Mouse (Mus musculus) small intestine, adult 2 months (tissue): ENCODE results near the gene Krt73. TPM values are rescaled to one million over a fixed set of nuclear protein-coding genes. Genes with fewer than 3 reads are reported as not detected.

Experiments
- H3K27ac ChIP-seq: fragments of 200-500 bp; 2 replicates; pipeline ENCODE4 v1.5.1; 2012; ENCODE audit warnings: low read depth, low read length, control low read depth, inconsistent platforms; ENCODE audit not compliant: insufficient read depth
- H3K27me3 ChIP-seq: fragments of 200-500 bp; 2 replicates; pipeline ENCODE4 v1.6.1; 2012; ENCODE audit warnings: mild to moderate bottlenecking, moderate library complexity, low read length, inconsistent platforms; ENCODE audit not compliant: control insufficient read depth, insufficient read depth
- H3K36me3 ChIP-seq: fragments of 200-500 bp; 2 replicates; pipeline ENCODE4 v1.6.1; 2012; ENCODE audit warnings: mild to moderate bottlenecking, low read length, control low read depth, inconsistent platforms; ENCODE audit not compliant: control insufficient read depth, insufficient read depth
- H3K4me1 ChIP-seq: fragments of 200-500 bp; 2 replicates; pipeline ENCODE4 v1.6.1; 2012; ENCODE audit warnings: low read length, inconsistent platforms, mixed read lengths; ENCODE audit not compliant: control insufficient read depth, insufficient read depth, insufficient read length
- H3K4me3 ChIP-seq: fragments of 200-500 bp; 2 replicates; pipeline ENCODE4 v1.5.1; 2012; ENCODE audit warnings: low read depth, mild to moderate bottlenecking, control low read depth, inconsistent platforms, low read length, moderate library complexity
- CTCF ChIP-seq: fragments of 200-500 bp; IDR thresholded peaks from 2 replicates; pipeline ENCODE4 v1.5.1; 2012; ENCODE audit warnings: low read depth, mild to moderate bottlenecking, control low read depth, inconsistent platforms, low read length, moderate library complexity, mixed read lengths; ENCODE audit not compliant: insufficient replicate concordance, insufficient read length; ENCODE audit errors: extremely low read depth
- POLR2A ChIP-seq: fragments of 200-500 bp; IDR thresholded peaks from 2 replicates; pipeline ENCODE4 v1.6.1; 2012; ENCODE audit warnings: low read depth, mild to moderate bottlenecking, control low read depth, inconsistent platforms, low read length, moderate library complexity
- WGBS: fragments of 180-500 bp; shearing (Covaris S2); methylation state at CpG from one replicate; pipeline ENCODE4 v1.1.7; 2018; 5-methylcytosine and 5-hydroxymethylcytosine counted together
- polyA plus RNA-seq: library from polyadenylated mRNA; depleted of rRNA; stranded (reverse); fragments of >200 nt; gene quantifications from 2 replicates; pipeline ENCODE4 v1.2.3, GENCODE M21; 2012; rRNA removed

The Krt73 gene
- polyA plus RNA-seq, 1 experiment: not detected

GRCm38 (mm10) chr15:101772080-101772710, 30.0 kb downstream of the Krt73 start:
- H3K36me3 ChIP-seq: no peaks in the 10 kb centered on the region
- H3K4me1 ChIP-seq: no peaks in the 10 kb centered on the region
- no peak overlapping the region for H3K27ac ChIP-seq
- peak; percentile 25; the same call in 1 of the 2 replicates for TF ChIP-seq CTCF
- no peak for TF ChIP-seq POLR2A
- H3K27me3 ChIP-seq: 0 out of 2 replicates have a peak, but pooled peaks cover 4% of the 10 kb centered on the region
- 59% methylated on average over 5 of the region's 5 CpGs for WGBS
- H3K4me3 ChIP-seq: no peak overlapping the region

GRCm38 (mm10) chr15:101770226-101770625, 31.9 kb downstream of the Krt73 start:
- H3K4me1 ChIP-seq: no peaks in the 10 kb centered on the region
- H3K36me3 ChIP-seq: no peaks in the 10 kb centered on the region
- no peak overlapping the region for H3K27ac ChIP-seq
- H3K4me3 ChIP-seq: no peak overlapping the region
- WGBS: 33% methylated on average over 8 of the region's 8 CpGs
- TF ChIP-seq CTCF (no peak), POLR2A (no peak)
- H3K27me3 ChIP-seq: 0 out of 2 replicates have a peak, but pooled peaks cover 4% of the 10 kb centered on the region

Other genes with a start within 250 kb of the Krt73 start
- gene Krt90, start 239.4 kb downstream of the Krt73 start, polyA plus RNA-seq: 0.05 TPM in 1 of 2 replicates, not detected in the other
- not detected in 2 replicates for gene Krt75, start 228.4 kb downstream of the Krt73 start, polyA plus RNA-seq
- gene Gm5414, start 174.2 kb downstream of the Krt73 start, polyA plus RNA-seq: not detected in 2 replicates
- gene Gm5478, start 155.0 kb downstream of the Krt73 start, polyA plus RNA-seq: not detected in 2 replicates
- 0.08 TPM in 1 of 2 replicates, not detected in the other for gene Krt6b, start 122.1 kb downstream of the Krt73 start, polyA plus RNA-seq
- gene Krt6a, start 108.0 kb downstream of the Krt73 start, polyA plus RNA-seq: not detected in 2 replicates
- 0.15 and 0.43 TPM in 2 replicates for gene Krt5, start 89.4 kb downstream of the Krt73 start, polyA plus RNA-seq
- gene Krt71, start 59.2 kb downstream of the Krt73 start, polyA plus RNA-seq: not detected in 2 replicates
- gene Krt72, start 15.9 kb downstream of the Krt73 start, polyA plus RNA-seq: not detected in 2 replicates
- not detected in 2 replicates for gene Krt2, start 15.8 kb upstream of the Krt73 start, polyA plus RNA-seq
- gene Krt1, start 48.4 kb upstream of the Krt73 start, polyA plus RNA-seq: 0.09 TPM in 1 of 2 replicates, not detected in the other
- gene Krt77, start 67.4 kb upstream of the Krt73 start, polyA plus RNA-seq: not detected in 2 replicates
- not detected in 2 replicates for gene Krt76, start 90.6 kb upstream of the Krt73 start, polyA plus RNA-seq
- gene Krt4, start 122.4 kb upstream of the Krt73 start, polyA plus RNA-seq: 0.09 and 0.10 TPM in 2 replicates
- gene Krt79, start 138.0 kb upstream of the Krt73 start, polyA plus RNA-seq: 0.22 and 0.76 TPM in 2 replicates
- 0.18 and 0.23 TPM in 2 replicates for gene Krt78, start 151.9 kb upstream of the Krt73 start, polyA plus RNA-seq
- gene Krt8, start 202.1 kb upstream of the Krt73 start, polyA plus RNA-seq: 1,332 and 3,924 TPM in 2 replicates
- 141 and 200 TPM in 2 replicates for gene Krt18, start 225.8 kb upstream of the Krt73 start, polyA plus RNA-seq